Mouse (Mus musculus): Measurements from ENCODE around the gene Vstm5.
"Not testable (repeated sequence)": the region's sequence is repeated elsewhere in the genome, so short reads cannot be mapped to it uniquely, and the experiment has no call there.

Gene Vstm5

GRCm38 (mm10) chr9:15263487-15263886 lies 24.6 kb downstream of the Vstm5 start:
- no peak for DNase-seq

GRCm38 (mm10) chr9:15273981-15274380 lies 35.1 kb downstream of the Vstm5 start:
- no peak for DNase-seq

- DNase-seq, result no peak
Measured at GRCm38 (mm10) chr9:15276855-15277254, 38.0 kb downstream of the Vstm5 start.

- no peak for DNase-seq
Measured at GRCm38 (mm10) chr9:15278343-15278742, 39.5 kb downstream of the Vstm5 start.

GRCm38 (mm10) chr9:15279139-15279648 lies 40.3 kb downstream of the Vstm5 start:
- no peak for DNase-seq

- peak; percentile 93 for DNase-seq
Measured at GRCm38 (mm10) chr9:15279649-15280490, 41.0 kb downstream of the Vstm5 start, which contains the start of gene Med17. TSS of gene Med17 (minus strand) at chr9:15279931.

GRCm38 (mm10) chr9:15280491-15280879 lies 41.6 kb downstream of the Vstm5 start:
- no peak for DNase-seq

- no peak for DNase-seq
Measured at GRCm38 (mm10) chr9:15285443-15285842, 46.6 kb downstream of the Vstm5 start.

GRCm38 (mm10) chr9:15287846-15288245 lies 49.0 kb downstream of the Vstm5 start:
- DNase-seq, result no peak

- no peak for DNase-seq
Measured at GRCm38 (mm10) chr9:15288402-15288801, 49.6 kb downstream of the Vstm5 start.

- DNase-seq, result no peak
Measured at GRCm38 (mm10) chr9:15289251-15289650, 50.4 kb downstream of the Vstm5 start.

- DNase-seq, result no peak
Measured at GRCm38 (mm10) chr9:15297112-15297511, 58.3 kb downstream of the Vstm5 start.

GRCm38 (mm10) chr9:15298451-15298850 lies 59.6 kb downstream of the Vstm5 start:
- no peak for DNase-seq

- DNase-seq, result no peak
Measured at GRCm38 (mm10) chr9:15300056-15300455, 61.2 kb downstream of the Vstm5 start.

GRCm38 (mm10) chr9:15301399-15301798 lies 62.6 kb downstream of the Vstm5 start:
- DNase-seq, result peak; percentile 8

- not testable (repeated sequence) for DNase-seq
Measured at GRCm38 (mm10) chr9:15302006-15302405, 63.2 kb downstream of the Vstm5 start.

GRCm38 (mm10) chr9:15302881-15303280 lies 64.0 kb downstream of the Vstm5 start:
- DNase-seq, result no peak

- DNase-seq, result peak; percentile 96
Measured at GRCm38 (mm10) chr9:15305503-15306397, 66.9 kb downstream of the Vstm5 start, which contains the start of gene Taf1d. TSS of gene Taf1d (plus strand) at chr9:15306214.

- no peak for DNase-seq
Measured at GRCm38 (mm10) chr9:15306398-15307119, 67.7 kb downstream of the Vstm5 start, which contains the start of gene 4931406C07Rik. TSS of gene 4931406C07Rik (minus strand) at chr9:15306448.

GRCm38 (mm10) chr9:15307257-15307656 lies 68.4 kb downstream of the Vstm5 start:
- no peak for DNase-seq

- DNase-seq, result no peak
Measured at GRCm38 (mm10) chr9:15308254-15308653, 69.4 kb downstream of the Vstm5 start.
